Mouse (Mus musculus) heart, postnatal 0 days (tissue): ENCODE results near the gene Olfr328. TPM values are rescaled to one million over a fixed set of nuclear protein-coding genes. Genes with fewer than 3 reads are reported as not detected.
A peak's percentile ranks its signal among the peaks of the same experiment; 100 is the strongest.

ENCODE experiments used
- ATAC-seq: fragments of 200-750 bp; cut with Nextera tagmentation; 2 replicates; pipeline ENCODE4 v1.8.0; 2017; ENCODE audit warnings: low read depth, moderate number of reproducible peaks, moderate library complexity; ENCODE audit not compliant: insufficient read depth
- DNase-seq: peaks from one replicate; pipeline ENCODE4 v3.0.0-alpha.2; 2016; ENCODE audit warnings: low spot score
- H3K27ac ChIP-seq: fragments of 300-500 bp; sonication (generic); 2 replicates; pipeline ENCODE4 v1.5.1; 2014; ENCODE audit warnings: low read depth, mild to moderate bottlenecking
- H3K27me3 ChIP-seq: fragments of 300-500 bp; sonication (generic); 2 replicates; pipeline ENCODE4 v1.6.1; 2014; ENCODE audit warnings: low read length, mixed read lengths; ENCODE audit not compliant: control insufficient read depth, insufficient read depth
- H3K36me3 ChIP-seq: fragments of 300-500 bp; sonication (generic); replicated peaks from 2 replicates; pipeline ENCODE4 v1.6.1; 2014; ENCODE audit warnings: low read length, mixed read lengths; ENCODE audit not compliant: control insufficient read depth, insufficient read depth
- H3K4me1 ChIP-seq: fragments of 300-500 bp; sonication (generic); 2 replicates; pipeline ENCODE4 v1.6.1; 2014; ENCODE audit warnings: antibody characterized with exemption; ENCODE audit not compliant: control insufficient read depth, insufficient read depth
- H3K4me2 ChIP-seq: fragments of 300-500 bp; sonication (generic); 2 replicates; pipeline ENCODE4 v1.6.1; 2014; ENCODE audit warnings: low read depth, mild to moderate bottlenecking, low read length, moderate library complexity
- H3K4me3 ChIP-seq: fragments of 300-500 bp; sonication (generic); 2 replicates; pipeline ENCODE4 v1.5.1; 2014; ENCODE audit warnings: low read depth, low read length
- H3K9ac ChIP-seq: fragments of 300-500 bp; sonication (generic); replicated peaks from 2 replicates; pipeline ENCODE4 v1.6.1; 2014; ENCODE audit warnings: low read depth, low read length, mixed read lengths
- H3K9me3 ChIP-seq: fragments of 300-500 bp; sonication (generic); replicated peaks from 2 replicates; pipeline ENCODE4 v1.6.1; 2016; ENCODE audit warnings: low read length; ENCODE audit not compliant: control insufficient read depth
- CTCF ChIP-seq: IDR thresholded peaks from 2 replicates; pipeline ENCODE4 v1.5.1; 2016; ENCODE audit warnings: antibody characterized with exemption, control low read depth, low read depth
- EP300 ChIP-seq: IDR thresholded peaks from 2 replicates; pipeline ENCODE4 v1.6.1; 2016; ENCODE audit warnings: antibody characterized with exemption, low read depth
- WGBS: fragments of 180-500 bp; shearing (Covaris S2); extraction: QIAGEN DNeasy Blood & Tissue Kit; methylation state at CpG from one replicate; pipeline ENCODE4 v1.1.7; 2014; 5-methylcytosine and 5-hydroxymethylcytosine counted together
- polyA plus RNA-seq: library from polyadenylated mRNA; unstranded; fragments of >200 nt; fragmentation: Nextera tagmentation; extraction: Ambion mirVana; gene quantifications from 2 replicates; pipeline ENCODE4 v1.2.1, GENCODE M21; 2015
- total RNA-seq: library from RNA; depleted of rRNA; stranded (reverse); fragments of >200 nt; gene quantifications from 2 replicates; pipeline ENCODE4 v1.2.3, GENCODE M21; 2014; ENCODE audit warnings: low replicate concordance

Olfr328 gene
- total and polyA plus RNA-seq, 2 experiments from 2014 or later, result not detected

DNA sequence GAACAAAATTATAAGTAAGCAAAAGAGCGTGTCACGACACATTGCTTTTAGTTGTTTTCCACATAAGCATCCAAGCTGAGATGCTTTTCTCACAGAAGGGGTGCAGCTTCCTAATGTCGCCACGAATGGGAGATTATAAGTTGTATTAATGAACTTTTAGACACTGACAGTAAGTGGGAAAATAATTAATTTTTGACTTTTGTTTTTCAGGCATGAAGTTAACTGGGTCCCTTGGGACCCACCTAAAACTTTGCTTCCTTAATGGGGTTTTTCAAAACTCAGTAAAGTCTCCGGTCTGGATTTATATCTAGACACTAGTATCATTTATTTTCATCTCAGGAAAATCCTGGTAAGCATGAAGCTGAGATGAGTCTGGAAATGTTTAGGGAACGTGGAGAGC is 39.4 kb upstream of the Olfr328 start, which contains the start of gene Olfr324:
Gene Olfr324 (plus strand): TSS at position 301 of the 400 bp plus-strand sequence.
- no peak within 1 kb of the TSS for H3K9ac ChIP-seq
- H3K9me3 ChIP-seq, result no peaks in the 10 kb centered on the region
- no peaks in the 10 kb centered on the region for H3K27me3 ChIP-seq
- ATAC-seq (no peak), DNase-seq (no peak)
- no peak within 1 kb of the TSS for H3K4me3 ChIP-seq
- H3K4me2 ChIP-seq, result no peak within 1 kb of the TSS
- no peaks in the 10 kb centered on the region for H3K36me3 ChIP-seq
- TF ChIP-seq CTCF (no peak), EP300 (no peak)
- WGBS, result 75% methylated on average over 6 of the region's 6 CpGs
- H3K4me1 ChIP-seq, result no peaks in the 10 kb centered on the region
- no peak within 1 kb of the TSS for H3K27ac ChIP-seq

DNA sequence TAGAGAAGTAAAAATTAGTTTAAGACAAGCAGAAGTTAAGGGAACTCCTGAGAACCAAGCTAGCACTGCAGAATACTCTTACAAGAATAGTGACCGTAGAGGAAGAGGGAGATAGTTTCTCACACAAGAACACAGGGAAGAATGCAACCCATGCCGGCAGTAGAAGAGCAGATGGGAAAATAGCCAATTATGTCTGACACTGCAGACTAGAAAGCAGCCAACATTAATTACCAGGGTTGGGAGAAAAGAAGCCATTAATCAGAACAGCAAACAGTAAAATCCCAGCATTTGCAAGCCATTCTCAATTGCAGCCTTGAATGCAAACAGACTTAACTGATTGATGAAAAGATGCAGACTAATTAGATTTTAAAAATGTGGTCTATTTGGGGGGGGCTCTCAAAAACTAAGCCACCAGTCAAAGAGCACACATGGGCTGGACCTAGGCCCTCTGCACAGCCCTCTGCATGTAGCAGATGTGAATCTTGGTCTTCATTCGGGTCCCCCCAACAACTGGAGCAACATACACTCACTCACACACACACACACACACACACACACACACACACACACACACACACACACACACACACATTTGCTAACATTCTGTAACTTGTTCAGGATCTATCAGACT is 33.3 kb upstream of the Olfr328 start:
- Histone ChIP-seq H3K9me3 (no peaks in the 10 kb centered on the region), H3K4me2 (no peak overlapping the region), H3K9ac (no peak overlapping the region), H3K27me3 (no peaks in the 10 kb centered on the region), H3K4me3 (no peak overlapping the region), H3K36me3 (no peaks in the 10 kb centered on the region), H3K27ac (no peak overlapping the region), H3K4me1 (no peaks in the 10 kb centered on the region)
- TF ChIP-seq EP300 (no peak), CTCF (no peak)
- DNase-seq (no peak), ATAC-seq (no peak)
- 53% methylated on average over 3 of the region's 3 CpGs for WGBS

DNA sequence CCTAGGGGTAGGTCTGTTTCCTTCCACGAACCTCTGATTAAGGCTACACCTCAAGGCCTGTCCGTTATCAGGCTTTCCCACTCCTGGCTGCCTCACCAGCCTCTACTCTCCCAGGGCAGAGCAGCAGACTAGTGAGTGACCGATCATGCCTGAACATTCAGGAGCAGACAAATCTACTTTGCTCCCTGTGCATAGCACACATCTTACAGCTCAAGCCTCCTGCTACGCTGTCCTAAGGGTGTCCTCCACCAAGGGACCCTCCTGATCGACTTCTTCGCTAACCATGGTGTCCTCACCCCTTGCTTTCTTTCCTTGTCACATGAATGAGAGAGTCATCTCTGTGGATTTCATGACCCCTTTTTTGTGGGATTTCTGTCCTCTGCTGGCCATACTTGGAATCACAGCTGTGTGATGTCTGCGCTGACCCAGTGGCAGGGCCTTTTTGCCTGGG is 32.5 kb upstream of the Olfr328 start:
- Histone ChIP-seq H3K27ac (no peak overlapping the region), H3K4me2 (no peak overlapping the region), H3K9me3 (no peaks in the 10 kb centered on the region), H3K4me1 (no peaks in the 10 kb centered on the region), H3K36me3 (no peaks in the 10 kb centered on the region), H3K9ac (no peak overlapping the region), H3K4me3 (no peak overlapping the region), H3K27me3 (no peaks in the 10 kb centered on the region)
- WGBS, result 55% methylated on average over 7 of the region's 7 CpGs
- no peak for ATAC-seq
- no peak for DNase-seq
- TF ChIP-seq EP300 (no peak), CTCF (peak; percentile 56)

DNA sequence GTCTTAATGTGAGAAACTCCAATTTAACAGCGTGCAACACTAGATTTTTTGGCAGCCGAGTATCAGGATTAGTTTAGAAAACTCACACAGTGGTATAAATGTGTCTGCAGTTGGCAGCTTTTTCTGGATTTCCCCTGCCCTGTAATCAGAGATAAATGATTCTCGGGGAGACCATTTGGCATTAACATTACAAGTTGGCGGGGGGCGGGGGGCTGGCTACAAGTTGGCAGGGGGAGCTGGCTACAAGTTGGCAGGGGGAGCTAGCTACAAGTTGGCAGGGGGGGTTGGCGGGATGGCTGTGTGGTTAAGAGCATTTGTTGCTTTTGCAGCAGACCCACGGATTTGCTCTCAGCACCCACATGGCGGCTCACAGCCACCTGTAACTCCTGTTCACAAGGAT is 23.2 kb upstream of the Olfr328 start:
- no peak for DNase-seq
- no peak overlapping the region for H3K4me3 ChIP-seq
- H3K36me3 ChIP-seq, result no peaks in the 10 kb centered on the region
- H3K4me2 ChIP-seq, result no peak overlapping the region
- TF ChIP-seq EP300, result no peak
- TF ChIP-seq CTCF, result no peak
- ATAC-seq, result no peak
- no peak overlapping the region for H3K9ac ChIP-seq
- no peaks in the 10 kb centered on the region for H3K27me3 ChIP-seq
- no peak overlapping the region for H3K27ac ChIP-seq
- H3K4me1 ChIP-seq, result no peaks in the 10 kb centered on the region
- 63% methylated on average over 8 of the region's 8 CpGs for WGBS
- no peaks in the 10 kb centered on the region for H3K9me3 ChIP-seq

GRCm38 (mm10) chr11:58577430-58577829 is 22.0 kb upstream of the Olfr328 start, which contains the start of gene Olfr325:
Gene Olfr325, plus strand, starts transcription at chr11:58577730.
- Histone ChIP-seq H3K9me3 (no peaks in the 10 kb centered on the region), H3K36me3 (no peaks in the 10 kb centered on the region), H3K4me1 (no peaks in the 10 kb centered on the region), H3K4me3 (no peak within 1 kb of the TSS), H3K27me3 (no peaks in the 10 kb centered on the region), H3K27ac (no peak within 1 kb of the TSS), H3K9ac (no peak within 1 kb of the TSS), H3K4me2 (no peak within 1 kb of the TSS)
- TF ChIP-seq EP300, result no peak
- 68% methylated on average over 1 of the region's 1 CpGs for WGBS
- no peak for DNase-seq
- ATAC-seq, result no peak

DNA sequence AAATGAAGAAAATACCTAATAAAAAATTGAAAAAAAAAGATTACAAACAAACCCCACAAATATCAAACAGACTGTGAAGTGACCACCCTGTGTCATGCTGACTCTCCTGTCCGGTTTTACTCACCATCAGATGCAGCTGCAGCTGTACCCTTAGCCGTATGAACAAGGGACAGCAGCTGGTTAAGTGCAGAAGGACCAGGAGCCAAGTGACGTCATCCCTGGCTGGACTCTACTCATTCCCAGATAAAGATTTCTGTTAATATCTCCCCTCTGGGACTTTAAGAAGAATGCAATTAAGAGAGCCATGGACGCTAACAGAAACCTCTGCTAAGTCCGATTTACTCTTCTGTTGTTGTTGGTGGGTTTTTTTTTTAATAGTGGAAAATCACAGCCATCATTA is 15.0 kb upstream of the Olfr328 start, which contains the start of gene Olfr224:
Gene Olfr224 (minus strand): TSS at position 149 of the 400 bp plus-strand sequence.
- no peak within 1 kb of the TSS for H3K9ac ChIP-seq
- no peak within 1 kb of the TSS for H3K4me2 ChIP-seq
- no peak within 1 kb of the TSS for H3K27ac ChIP-seq
- no peaks in the 10 kb centered on the region for H3K4me1 ChIP-seq
- H3K36me3 ChIP-seq, result no peaks in the 10 kb centered on the region
- no peaks in the 10 kb centered on the region for H3K9me3 ChIP-seq
- H3K27me3 ChIP-seq, result no peaks in the 10 kb centered on the region
- no peak within 1 kb of the TSS for H3K4me3 ChIP-seq
- ATAC-seq, result no peak
- DNase-seq, result no peak
- 48% methylated on average over 5 of the region's 5 CpGs for WGBS
- TF ChIP-seq EP300 (no peak), CTCF (no peak)
